Mouse (Mus musculus): ENCODE data around the gene Lonrf2.

GRCm38 (mm10) chr1:38852250-38852649, 15.7 kb upstream of the Lonrf2 start:
- TF ChIP-seq EP300 (IDR thresholded peaks at IDR 0.05) (no peak), CTCF (IDR thresholded peaks at IDR 0.05) (no peak)

Data from lung, postnatal 0 days (tissue).